Comparison of ENCODE assay signal across 16 mouse cellular contexts in genomic region chr10:117501426-117501825, GRCm38 (mm10).
"Had no signal": no experiment of that assay in that cellular context is flagged by ENCODE, and none has a peak within 500 bp of the region (broad histone marks: within the 10 kb centered on the region; RNA-seq: fewer than 3 reads in every experiment).

No protein-coding gene starts in this region.

- H3K4me2 ChIP-seq: neural tube, embryonic 13.5 days; neural tube, embryonic 15.5 days; stomach, embryonic 15.5 days had no signal

- H3K4me3 ChIP-seq: neural tube, embryonic 13.5 days; neural tube, embryonic 15.5 days; stomach, embryonic 15.5 days had no signal

- H3K27ac ChIP-seq: neural tube, embryonic 13.5 days; neural tube, embryonic 15.5 days; stomach, embryonic 15.5 days; stomach, postnatal 0 days had no signal

- DNase-seq: retina, postnatal 1 day; right cerebral cortex, adult 18-20 months; right cerebral cortex, postnatal 14 days; right cerebral cortex, postnatal 25 days; right cerebral cortex, postnatal 4 days; spleen, adult 18-20 months; thymus, adult 18-20 months; thymus, adult 2 months; thymus, postnatal 14 days; thymus, postnatal 25 days; thymus, postnatal 36 days; thymus, postnatal 4 days had no signal

- H3K27me3 ChIP-seq: neural tube, embryonic 13.5 days; neural tube, embryonic 15.5 days; stomach, embryonic 15.5 days had no signal

- H3K9ac ChIP-seq: neural tube, embryonic 13.5 days; neural tube, embryonic 15.5 days; stomach, embryonic 15.5 days had no signal

- H3K9me3 ChIP-seq: neural tube, embryonic 13.5 days; neural tube, embryonic 15.5 days; stomach, embryonic 15.5 days had no signal

- H3K4me1 ChIP-seq: stomach, embryonic 15.5 days had no signal

- H3K36me3 ChIP-seq: neural tube, embryonic 13.5 days; neural tube, embryonic 15.5 days; stomach, embryonic 15.5 days had no signal
